Mouse (Mus musculus) ovary, adult 18-20 months (tissue): Measurements from ENCODE around the gene Poc1b.
"Not testable (repeated sequence)": the region's sequence is repeated elsewhere in the genome, so short reads cannot be mapped to it uniquely, and the experiment has no call there.

ENCODE experiments used
- DNase-seq: peaks from one replicate; pipeline ENCODE4 v3.0.0; 2022; ENCODE audit warnings: low spot score, mixed read lengths

Gene Poc1b

DNA sequence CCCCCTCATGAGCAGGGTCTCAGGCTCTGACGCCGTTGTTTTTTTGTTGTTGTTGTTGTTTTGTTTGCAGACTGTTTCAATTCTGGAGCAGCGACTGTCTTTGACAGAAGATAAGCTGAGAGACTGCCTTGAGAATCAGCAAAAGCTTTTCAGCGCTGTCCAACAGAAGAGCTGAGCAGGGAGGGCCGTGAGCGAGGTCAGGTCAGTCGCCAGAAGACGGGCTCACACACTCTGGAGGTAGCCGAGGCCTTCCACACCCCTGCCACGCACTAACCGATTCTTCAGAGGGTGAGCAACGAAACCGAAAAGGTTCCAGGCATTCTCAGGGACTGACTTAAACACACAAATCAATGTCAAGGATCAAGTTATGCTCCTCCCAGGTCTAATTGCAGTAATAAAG is 89.7 kb downstream of the Poc1b start:
- no peak for DNase-seq

DNA sequence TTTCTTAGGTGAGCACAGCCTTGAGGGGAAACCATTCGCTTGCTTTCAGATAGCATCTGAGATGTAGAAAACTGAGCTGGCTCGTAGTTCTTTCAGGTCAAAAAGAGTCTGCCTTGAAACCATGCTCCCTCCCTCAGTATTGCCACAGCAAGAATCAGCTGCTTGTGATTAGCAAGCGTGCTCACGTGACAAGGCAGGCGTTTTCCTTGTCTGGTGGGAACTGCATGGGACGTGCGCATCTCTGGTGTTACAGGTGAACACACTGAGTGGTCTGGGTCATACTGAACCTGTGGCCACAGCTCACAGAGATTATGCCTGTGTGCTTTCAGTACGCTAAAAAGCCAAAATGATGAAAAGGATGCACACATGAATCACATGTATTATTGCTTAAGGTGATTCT is 90.3 kb downstream of the Poc1b start:
- no peak for DNase-seq

DNA sequence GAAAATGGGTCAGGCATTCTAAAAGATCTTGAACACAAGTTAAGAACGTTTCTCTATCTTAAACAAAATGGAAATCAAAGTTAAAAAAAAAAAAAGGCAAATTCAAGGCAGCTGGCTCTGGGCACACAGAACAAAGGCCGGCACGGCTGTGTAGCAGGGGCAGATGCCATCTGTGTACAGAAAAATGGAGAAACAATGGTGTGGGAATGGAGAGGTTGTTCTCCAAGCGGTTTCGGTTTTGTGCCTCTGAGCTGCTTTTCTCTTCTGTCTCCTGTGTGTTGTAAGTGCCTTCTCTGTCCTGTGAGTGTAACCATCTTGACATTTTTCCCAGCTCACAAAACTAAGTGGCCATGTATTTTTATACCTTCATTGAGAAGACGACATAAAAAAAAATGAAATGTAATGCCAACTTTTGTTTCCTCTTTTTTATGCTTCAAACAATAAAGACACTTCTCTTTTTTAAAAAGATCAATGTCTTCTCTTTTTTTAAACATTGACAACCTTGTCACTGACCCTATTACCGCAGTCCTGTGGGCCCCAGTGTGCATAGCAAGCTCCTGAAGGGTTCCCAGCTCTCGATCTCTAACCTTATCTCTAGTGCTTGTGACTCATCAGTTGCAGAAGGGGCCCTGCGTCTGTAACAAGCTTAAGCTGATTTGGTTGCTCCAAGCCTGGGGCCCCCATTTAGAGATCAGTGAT is 90.9 kb downstream of the Poc1b start:
- no peak for DNase-seq

GRCm38 (mm10) chr10:99198946-99199345 is 92.1 kb downstream of the Poc1b start:
- DNase-seq: no peak

DNA sequence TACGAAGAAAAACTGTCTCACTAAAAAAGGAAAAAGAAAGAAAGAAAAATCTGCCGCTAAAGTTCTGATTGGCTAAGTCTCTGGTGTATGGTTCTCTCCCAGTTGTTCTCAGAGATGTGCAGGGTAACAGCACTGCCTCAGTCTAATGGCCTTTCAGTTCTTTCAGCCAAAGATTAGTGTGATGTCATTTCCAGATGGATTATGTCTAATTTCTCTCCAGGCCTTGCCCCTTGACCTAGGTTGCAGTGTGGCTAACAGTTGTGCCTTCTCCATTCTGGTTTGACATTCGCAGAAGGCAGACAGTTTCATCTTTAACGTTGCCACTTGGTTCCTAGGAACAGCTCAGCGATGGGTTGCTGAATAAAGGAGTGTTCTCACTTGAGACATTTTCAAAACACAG is 94.1 kb downstream of the Poc1b start:
- DNase-seq: no peak

- DNase-seq: no peak
Observed at GRCm38 (mm10) chr10:99201786-99202185, 95.0 kb downstream of the Poc1b start.

GRCm38 (mm10) chr10:99202363-99202762 is 95.5 kb downstream of the Poc1b start:
- DNase-seq: no peak

GRCm38 (mm10) chr10:99203163-99203562 is 96.3 kb downstream of the Poc1b start:
- DNase-seq: no peak

GRCm38 (mm10) chr10:99203577-99204487 is 97.0 kb downstream of the Poc1b start:
- peak; percentile 15 for DNase-seq

DNA sequence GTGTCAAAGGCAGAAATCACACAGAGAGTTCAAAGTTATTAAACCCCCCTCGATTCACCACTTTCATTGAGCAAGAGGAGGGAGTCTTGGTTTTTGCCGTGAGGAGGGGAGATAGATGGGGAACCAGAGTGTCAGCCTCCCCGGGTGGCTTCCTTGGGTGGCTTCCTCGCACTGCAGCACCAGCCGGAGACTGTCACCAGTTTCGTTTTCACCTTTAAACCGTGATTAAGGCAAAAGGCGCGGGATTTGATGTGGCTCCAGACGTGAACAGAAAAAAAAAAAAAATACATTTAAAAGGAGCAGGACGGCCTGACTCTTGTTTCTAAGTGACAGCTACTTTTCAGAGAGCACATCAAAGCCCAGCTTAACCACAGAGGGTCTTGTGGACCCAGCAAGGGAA is 97.7 kb downstream of the Poc1b start:
- DNase-seq: no peak

- no peak for DNase-seq
Observed at GRCm38 (mm10) chr10:99207121-99207520, 100.3 kb downstream of the Poc1b start.

GRCm38 (mm10) chr10:99209146-99209800 is 102.4 kb downstream of the Poc1b start:
- no peak for DNase-seq

- DNase-seq: no peak
Observed at GRCm38 (mm10) chr10:99211021-99211420, 104.2 kb downstream of the Poc1b start.

- DNase-seq: no peak
Observed at GRCm38 (mm10) chr10:99211503-99212265, 104.8 kb downstream of the Poc1b start.

DNA sequence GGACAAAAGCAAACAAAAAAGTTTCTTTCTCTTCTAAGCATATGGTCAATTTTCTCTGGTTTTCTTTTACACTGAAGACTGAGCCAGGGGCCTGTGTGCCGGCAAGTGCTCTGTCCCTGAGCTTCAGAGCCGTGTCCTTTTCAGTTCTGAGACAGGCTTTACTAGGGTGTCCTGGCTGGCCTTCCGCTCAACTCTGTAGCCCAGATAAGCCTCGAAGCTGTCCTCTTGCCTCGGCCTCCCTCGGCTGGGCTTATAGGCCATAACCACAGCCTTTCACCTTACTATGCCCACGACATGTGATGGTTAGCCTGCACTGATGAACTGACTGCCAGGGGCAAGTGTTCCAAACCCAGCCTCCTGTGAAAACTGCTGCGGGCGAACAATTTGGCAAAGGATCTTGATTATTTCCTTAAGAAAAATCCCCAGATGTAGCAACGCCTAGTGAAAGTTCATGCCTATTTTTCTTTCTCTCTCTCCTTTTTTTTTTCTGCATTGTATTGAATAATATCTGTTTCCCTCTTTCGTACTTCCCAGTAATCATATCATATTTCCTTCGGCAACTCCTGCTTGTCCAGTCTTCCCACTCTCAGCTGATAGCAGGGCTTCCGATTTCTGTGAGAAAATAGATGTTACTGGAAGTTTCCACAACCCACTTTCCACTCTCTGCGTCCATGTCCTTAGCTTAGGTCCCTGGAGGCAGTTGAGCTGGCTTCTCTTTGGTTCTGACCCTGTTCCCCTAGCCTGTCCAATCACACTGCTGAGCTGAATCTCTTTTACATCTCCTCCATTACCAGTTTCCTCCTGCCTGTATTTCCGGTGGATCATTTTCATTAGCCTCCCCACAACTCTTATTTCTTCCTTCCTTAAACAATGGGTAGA is 107.8 kb downstream of the Poc1b start:
- no peak for DNase-seq

DNA sequence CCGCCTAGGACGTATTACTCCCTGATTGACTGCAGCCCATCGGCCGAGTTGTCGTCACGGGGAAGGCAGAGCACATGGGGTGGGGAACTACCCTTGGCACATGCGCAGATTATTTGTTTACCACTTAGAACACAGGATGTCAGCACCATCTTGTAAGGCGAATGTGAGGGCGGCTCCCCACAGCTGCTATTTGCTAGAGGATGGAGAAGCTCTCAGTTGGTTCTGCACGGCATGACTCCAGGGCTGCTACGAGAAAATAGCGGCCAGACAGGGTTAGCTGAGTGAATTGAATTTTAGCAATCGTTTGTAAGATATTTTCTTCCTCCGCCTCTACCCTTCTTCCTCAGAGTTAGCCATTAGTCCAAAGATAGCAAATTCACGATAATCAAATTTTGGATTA is 109.7 kb downstream of the Poc1b start:
- not testable (repeated sequence) for DNase-seq

GRCm38 (mm10) chr10:99221540-99221939 is 114.7 kb downstream of the Poc1b start:
- no peak for DNase-seq

DNA sequence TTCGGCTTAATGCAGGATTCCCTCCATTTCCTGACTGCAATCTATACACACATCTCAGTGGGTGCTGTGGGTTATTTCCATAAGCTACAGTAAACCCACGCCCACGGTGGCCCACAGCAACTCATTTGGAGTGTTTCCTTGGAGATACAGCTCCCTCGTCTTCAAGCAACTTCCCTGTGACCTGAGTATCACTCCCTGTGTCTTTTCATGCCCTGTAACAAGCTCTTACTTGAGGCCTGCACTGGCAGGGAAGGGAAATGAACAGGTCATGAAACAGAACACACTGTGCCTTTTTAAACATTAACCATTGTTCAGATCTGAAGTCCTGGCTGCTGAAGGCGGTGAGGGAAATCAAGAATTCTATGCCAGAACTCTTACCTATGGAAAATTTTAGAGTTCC is 115.9 kb downstream of the Poc1b start:
- DNase-seq: no peak

DNA sequence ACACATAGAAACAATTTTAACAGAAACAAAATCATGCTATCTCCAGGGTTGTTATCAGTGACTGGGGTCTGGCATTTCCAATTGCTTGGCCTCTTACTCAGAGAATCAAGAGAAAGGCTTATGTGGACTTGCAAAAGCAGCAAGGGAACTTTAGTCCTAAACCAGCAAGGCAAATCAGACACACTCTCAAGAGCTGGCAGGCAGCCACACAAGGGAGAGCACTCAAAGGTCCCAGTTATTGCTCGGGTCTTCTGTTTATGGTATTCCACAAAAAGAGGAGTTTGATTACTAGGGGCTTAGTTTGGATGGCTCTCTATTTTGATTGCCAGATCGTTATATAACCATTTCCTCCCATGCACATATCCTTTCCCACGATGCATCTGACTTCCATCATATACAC is 117.4 kb downstream of the Poc1b start:
- DNase-seq: no peak

GRCm38 (mm10) chr10:99226782-99227181 is 119.9 kb downstream of the Poc1b start:
- DNase-seq: no peak
